Mouse (Mus musculus) gastrocnemius, postnatal 25 days (tissue): ENCODE results near the gene Cd2ap. TPM values are rescaled to one million over a fixed set of nuclear protein-coding genes. Genes with fewer than 3 reads are reported as not detected.

Experiments
- DNase-seq: peaks from one replicate; pipeline ENCODE4 v3.0.0; 2022
- total RNA-seq, 2 experiments: library from RNA; stranded (reverse); gene quantifications; 1 replicate in 1 of 2; 2 replicates in 1 of 2; pipeline ENCODE4 v1.2.3; 2021

Gene Cd2ap
- total RNA-seq, 2 experiments from 2014 or later: 11.2 to 13.7 TPM

DNA sequence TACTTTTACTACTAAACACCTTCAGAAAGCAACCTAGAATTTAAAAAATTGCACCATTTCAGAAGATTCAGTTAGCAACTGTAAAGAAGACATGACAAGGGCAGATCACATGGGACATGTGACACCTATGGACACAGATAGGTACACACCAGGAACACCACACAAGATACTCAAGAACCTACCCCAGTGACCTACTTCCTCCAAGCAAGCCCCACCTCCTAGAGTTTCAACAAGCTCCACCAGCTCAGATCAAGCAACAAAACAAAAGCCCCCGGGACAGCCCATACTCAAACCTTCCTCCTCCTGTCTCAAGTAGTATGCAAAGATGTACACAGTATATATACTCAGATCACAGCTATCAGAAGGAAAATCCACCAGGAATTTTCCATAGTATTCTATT, 16.1 kb downstream of the Cd2ap start:
- DNase-seq: no peak

DNA sequence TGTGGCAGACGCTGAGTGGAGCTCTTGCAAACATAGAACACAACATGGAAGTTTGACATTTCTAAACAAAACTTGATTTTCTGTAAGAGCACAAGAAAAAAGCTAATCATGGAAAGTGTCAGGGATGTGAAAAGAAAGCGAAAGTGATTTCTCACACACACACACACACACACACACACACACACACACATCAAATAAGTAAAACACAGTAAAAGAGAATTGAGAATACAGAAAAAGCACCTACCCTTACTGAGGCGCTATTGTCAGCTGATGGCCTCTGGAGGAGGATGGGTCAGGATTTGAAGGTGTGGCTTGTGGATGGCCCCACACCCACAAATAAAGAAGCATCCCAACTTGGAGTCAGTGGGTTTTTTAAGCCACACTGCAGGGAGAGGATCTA, 19.0 kb downstream of the Cd2ap start:
- no peak for DNase-seq

DNA sequence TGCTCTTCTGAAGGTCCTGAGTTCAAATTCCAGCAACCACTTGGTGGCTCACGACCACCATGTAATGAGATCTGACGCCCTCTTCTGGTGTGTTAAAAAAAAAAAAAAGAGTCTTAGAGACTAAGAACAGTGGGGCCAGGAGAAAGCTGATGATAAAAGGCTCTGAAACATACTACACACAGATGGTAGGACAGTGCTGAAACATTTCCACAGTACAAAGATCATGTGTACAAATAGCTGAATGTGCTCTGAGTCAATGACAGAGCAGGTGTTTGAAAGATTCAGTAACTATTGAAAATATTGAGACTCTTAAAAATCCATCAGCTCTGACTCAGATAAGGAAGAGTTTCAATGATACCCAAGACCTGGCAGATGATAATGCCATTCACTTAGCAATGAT, 29.4 kb downstream of the Cd2ap start:
- DNase-seq: no peak

DNA sequence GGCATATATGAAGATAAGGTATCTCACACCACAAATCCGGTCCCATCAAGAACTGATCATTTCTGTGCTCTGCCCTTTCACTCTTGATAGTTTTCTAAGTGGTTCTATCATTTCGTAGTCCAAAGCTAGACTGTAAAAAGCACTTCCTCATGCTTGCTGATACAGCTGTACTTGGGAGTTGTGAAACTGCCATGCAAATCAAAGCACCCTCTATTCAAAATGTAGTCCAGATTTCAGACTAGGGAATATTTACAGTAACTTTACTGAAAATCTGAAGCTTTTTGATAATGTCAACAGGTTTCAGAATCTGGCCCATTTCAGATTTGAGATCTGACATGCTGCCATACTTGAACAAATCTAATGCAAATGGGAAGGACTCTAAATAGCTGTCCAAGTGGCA, 39.3 kb downstream of the Cd2ap start:
- DNase-seq: no peak

DNA sequence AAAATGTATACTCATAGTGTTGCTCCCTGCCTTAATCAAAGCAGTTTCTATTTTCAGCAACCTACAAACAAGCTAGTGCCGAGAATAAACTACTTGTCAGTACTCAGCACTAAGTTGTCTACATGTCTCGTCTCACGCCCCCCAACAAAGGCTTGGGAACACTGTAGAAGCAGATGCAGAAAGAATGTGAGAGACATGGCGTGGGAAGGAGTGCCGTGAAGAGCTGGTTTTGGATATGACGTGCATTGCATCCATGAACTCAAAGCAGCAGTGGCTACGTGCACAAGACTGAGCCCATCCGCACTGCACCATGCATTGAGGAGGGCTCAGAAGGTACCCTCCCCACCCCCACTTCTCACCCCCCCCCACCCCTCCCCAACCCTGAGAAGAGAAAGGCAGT, 53.7 kb downstream of the Cd2ap start:
- DNase-seq: no peak

DNA sequence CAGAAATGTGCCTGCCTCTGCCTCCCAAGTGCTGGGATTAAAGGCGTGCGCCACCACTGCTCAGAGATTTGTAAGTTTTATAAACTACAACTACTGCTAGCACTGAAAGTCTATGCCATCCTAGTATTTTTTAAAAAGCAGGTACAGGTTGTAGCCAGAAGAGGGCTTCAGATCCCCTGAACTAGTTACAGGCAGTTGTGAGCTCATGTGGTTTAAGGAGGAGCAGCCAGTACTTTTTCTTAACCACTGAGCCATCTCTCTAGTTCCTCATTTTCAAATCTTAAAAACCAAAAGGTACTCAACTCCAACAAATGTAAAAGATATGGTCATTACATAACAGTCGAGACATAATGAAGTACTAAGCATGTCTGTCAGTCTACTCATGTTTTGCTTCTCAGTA, 61.1 kb downstream of the Cd2ap start:
- DNase-seq: no peak

DNA sequence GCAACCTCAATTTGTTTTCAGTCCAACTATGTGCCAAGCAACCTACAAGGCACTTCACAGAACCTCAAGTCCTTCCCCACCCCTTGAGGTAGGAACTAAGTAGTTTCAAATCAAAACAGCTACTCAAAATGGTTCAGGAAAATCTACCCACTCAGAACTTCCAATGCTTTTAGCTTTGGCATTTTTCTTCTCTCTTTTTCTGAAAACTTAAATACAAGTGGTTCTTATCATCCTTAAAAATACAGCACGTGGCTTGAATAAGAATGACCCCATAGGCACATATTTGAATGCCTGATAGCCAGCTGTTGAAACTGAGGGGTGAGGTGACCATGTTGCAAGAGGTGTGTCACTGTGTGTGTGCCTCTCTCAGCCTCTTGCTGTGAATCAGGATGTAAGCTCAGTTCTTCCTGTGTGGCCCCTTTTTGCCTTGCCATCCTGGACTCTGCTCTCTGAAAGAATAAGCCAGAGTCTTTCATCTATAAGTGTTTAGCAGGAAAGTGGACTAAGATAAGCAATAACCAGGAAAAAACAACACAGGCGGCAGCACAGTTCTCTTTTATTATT, 84.0 kb downstream of the Cd2ap start:
- DNase-seq: no peak

DNA sequence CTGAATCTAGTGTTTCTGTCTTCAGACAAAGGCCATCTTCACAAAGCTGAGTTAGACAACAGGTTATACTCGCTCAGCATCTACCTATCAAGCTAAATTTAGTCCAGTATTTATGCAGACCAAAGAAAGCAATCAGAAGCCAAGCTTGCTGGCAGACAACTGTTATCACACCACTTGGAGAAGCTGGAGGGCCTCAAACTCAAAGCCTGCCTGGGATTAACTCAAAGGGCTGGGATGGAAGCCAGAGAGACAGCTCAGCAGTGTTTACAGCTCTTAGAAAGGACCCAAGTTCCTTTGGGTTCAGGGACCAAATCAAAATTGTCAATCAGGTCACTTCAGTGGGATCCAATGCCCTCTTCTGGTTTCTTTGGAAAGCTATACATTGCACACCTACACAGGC, 85.7 kb downstream of the Cd2ap start:
- no peak for DNase-seq

DNA sequence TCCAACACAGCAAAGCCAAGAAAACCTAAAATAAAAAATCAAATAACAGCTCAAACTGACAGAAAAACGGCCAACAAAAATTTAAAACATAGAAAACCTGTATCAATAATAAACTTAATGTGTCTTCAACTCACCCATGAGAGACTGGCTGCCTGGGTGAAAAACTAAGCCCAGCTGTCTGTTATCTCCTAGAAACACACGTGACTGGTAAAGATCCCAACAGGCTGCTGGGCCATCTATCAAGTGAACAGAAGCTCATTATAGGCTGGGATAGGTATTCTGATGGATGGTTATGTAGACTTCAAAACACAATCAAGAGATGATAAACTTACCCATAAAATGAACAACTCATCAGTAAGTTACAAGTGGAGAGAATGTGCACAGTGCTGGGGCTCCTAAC, 86.7 kb downstream of the Cd2ap start:
- DNase-seq: no peak

DNA sequence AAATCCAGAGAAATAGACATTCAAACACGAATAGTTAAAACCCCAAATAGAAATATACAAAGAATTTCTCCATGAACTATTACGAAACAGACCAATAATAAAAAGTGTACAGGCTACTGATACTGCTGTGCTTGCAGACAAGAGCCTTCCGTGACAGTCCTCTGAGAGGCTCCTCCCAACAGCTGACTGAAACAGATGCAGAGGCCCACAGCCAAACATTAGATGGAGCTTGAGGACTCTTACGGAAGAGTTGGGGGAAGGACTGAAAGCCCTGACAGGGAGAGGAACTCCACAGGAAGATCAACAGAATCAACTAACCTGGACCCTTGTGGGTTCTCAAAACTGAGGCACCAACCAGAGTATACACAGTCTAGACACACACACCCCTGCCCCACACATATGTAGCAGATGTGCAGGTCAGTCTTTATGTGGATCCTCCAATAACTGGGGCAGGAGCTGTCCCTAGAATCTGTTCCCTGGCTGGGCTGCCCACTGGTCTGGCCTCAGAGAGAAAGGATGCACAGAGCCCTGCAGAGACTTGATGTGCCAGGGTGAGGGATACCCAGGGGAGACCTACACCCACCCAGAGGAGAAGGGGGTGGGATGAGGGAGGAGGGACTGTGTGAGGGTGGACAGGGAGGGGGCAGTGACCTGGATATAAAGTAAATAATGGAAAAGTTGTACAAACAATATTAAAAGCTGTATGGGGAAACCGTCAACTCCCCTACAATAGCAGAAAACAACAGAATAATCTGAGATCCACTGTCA, 87.6 kb downstream of the Cd2ap start:
- peak; percentile 30 for DNase-seq

DNA sequence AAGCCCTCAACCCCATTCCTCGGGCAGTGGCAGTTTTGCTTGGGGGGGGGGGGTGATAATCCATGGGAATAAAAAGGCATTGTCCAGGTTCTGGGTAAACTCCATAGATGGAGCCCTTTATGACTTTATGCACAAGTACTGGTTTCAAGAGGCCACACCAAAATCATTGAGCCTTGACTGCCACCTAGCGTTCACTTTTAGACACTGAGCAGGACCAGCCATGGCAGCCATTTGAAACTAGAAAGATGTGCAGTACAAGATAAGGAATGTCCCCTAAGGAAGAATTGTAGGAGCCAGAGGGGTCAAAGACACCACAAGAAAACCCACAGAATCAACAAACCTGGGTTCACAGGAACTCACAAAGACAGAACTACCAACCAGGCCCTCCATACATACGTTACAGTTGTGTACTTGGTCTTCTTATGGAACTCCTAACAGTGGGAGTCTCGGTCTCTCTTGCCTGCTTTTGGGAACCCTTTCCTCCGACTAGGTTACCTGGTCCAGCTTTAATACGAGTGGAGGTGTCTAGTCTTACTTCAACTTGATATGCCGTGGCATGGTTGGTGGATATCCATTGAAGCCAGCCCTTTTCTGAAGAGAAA, 94.2 kb downstream of the Cd2ap start:
- DNase-seq: peak; percentile 21

DNA sequence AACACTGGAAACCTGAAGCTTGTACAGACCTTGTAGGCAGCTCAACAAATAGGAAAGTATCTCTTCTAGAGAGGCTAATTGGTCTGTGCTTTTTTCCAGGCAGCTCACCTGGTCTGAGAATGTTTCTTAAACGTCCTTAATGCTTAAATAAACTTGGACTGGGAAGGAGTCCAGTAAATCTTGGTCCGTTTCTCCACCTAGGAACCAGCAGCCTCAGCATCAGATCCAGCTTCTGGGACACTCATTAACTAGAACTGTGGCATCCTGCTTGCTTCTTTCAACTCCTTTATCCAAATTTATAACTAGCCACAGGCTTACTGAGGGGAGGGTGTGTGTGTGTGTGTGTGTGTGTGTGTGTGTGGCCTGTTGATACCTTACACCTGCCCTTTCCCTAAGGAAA, 122.7 kb downstream of the Cd2ap start:
- no peak for DNase-seq

DNA sequence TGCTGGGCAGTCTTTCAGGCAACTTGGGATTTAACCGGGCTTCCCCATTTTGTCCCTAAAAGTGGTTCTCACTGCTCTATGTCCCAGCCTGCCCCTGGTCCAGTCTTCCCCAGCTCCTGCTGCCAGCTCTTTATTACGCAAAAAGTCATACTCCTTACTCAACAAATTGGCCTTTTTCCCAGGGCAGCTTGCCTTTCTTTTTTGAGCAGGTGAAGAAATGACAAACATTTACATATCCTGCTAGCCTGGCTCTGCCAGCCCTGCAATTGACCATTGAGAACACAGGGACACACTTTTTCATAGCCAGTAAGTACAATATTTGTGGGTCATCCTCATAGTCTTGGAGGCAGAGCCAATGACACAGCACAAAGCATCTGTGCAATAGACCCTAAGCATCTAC, 124.3 kb downstream of the Cd2ap start:
- no peak for DNase-seq

DNA sequence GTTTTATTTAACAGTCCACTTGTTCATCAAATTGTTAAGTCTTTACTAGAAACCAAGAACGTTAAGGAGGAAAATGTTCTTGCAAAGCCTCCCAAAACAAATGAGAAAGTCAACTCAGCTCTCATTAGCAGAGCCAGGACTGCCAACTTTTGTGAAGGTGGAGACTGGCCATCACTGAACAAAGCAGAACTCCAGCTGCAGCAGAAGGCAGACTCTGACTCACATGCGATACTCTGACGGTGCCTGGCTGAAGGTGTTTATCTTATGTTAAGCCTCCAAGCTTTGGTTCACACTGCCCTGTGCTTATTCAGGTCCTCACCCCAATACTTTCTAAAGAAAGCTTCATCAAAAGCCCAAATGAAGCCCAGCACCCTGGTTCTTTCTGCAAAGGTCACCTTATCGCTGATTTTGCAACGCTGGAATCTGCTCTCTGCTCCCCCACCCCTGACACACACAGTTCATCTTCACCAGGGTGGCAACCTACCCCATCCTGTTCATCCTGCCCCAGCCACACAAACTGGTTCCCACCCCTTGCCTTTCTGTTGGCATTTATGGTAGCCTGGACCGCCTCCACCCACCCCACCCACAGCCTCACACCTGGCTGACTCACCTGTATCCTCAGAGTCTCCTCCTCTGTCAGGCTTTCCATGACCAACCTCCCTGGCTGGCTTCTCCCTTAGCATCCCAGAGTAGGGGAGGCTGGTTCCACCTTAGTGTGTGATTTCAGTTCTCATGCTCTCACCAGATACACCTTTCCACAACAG, 130.6 kb downstream of the Cd2ap start:
- DNase-seq: no peak

Other genes starting within 250 kb of the Cd2ap start
- gene Adgrf4, start 184.4 kb downstream of the Cd2ap start, total RNA-seq: under 1 TPM in 1 of 2 experiments, not detected in 1; 0.29 TPM
- gene Adgrf2, start 134.5 kb downstream of the Cd2ap start, total RNA-seq: under 1 TPM; 0.19 to 0.23 TPM
- 10 to 100 TPM; 17.9 to 23.1 TPM for gene Tnfrsf21, start 139.9 kb upstream of the Cd2ap start, total RNA-seq